Mouse (Mus musculus) megakaryocyte-erythroid progenitor cell, adult 5-6 weeks (primary cell): Measurements from ENCODE around the gene Zfp639. TPM values are rescaled to one million over a fixed set of nuclear protein-coding genes. Genes with fewer than 3 reads are reported as not detected.

ENCODE experiments used
- ATAC-seq: replicated peaks from 2 replicates; pipeline ENCODE4 v1.8.0; 2016; ENCODE audit warnings: mild to moderate bottlenecking, inconsistent platforms; ENCODE audit not compliant: severe bottlenecking, poor library complexity, low FRiP score, low TSS enrichment
- total RNA-seq, 2 experiments: library from RNA; stranded (forward) in 1 of 2; stranded (reverse) in 1 of 2; fragments of 200-1000, 215-1000 nt in 1 of 2; fragments of >200 nt in 1 of 2; fragmentation: Nextera tagmentation in 1 of 2; gene quantifications; 2 replicates each; pipeline ENCODE4 v1.2.3; 2014 to 2017

The Zfp639 gene
- total RNA-seq, 2 experiments from 2014 or later: 76.0 to 120 TPM

GRCm38 (mm10) chr3:32495856-32496710 lies 14.0 kb upstream of the Zfp639 start:
- no peak for ATAC-seq

- ATAC-seq: no peak
Measured at GRCm38 (mm10) chr3:32496711-32497070, 13.4 kb upstream of the Zfp639 start.

DNA sequence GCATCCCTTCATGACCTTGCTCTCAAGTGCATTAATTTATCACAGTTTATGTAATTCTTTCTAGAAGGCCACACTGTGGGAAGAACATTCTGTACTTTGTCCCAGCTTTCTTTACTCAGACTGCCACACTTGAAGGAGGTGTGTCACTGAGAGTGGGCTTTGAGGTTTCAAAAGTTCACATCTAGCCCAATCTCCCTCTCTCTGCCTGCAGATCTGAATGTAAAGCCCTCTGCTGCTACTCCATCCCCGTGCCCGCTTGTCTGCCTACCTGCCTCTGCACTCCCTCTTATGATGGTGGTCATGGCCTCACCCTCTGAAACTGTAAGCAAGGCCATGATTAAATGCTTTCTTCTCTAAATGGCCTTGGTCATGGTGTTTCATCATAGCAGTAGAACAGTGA lies 9.7 kb upstream of the Zfp639 start:
- no peak for ATAC-seq

GRCm38 (mm10) chr3:32505841-32506240 lies 4.2 kb upstream of the Zfp639 start:
- ATAC-seq: no peak

- no peak for ATAC-seq
Measured at GRCm38 (mm10) chr3:32506366-32507225, 3.5 kb upstream of the Zfp639 start.

DNA sequence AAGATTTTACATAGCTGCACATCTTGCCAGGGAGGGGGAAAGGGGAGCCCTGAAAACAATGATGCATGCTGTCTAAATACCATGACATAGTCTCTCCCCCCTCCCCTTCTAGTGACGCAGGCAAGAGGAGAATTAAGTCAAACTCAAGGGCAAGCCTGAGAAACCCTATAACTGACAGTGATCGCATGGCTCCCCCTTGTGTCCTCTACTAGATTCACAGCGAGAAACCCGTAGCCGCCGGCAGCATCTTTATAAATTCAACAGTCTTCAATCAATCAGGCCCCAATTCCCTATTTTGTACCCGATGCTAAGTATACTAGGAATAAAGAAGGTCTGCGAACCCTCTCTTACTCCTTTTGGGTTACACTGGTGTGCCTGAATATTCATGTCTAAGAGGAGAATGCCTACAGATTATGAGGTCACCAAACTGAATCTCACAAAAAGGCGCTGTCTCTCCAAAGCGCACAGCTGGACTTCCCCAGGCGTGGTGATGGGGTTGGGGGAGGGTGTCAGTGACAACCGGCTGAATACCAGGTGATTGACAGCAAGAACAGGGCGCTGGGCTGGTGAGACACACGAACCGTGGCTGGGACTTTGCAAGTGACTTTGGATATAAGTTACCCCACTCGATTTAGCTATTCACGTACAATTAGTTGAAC lies 1.3 kb upstream of the Zfp639 start:
- ATAC-seq: peak; percentile 29

GRCm38 (mm10) chr3:32510375-32511190 lies 524 bp downstream of the Zfp639 start:
- ATAC-seq: peak; percentile 72

GRCm38 (mm10) chr3:32511191-32511550 lies 1.1 kb downstream of the Zfp639 start:
- ATAC-seq: no peak

DNA sequence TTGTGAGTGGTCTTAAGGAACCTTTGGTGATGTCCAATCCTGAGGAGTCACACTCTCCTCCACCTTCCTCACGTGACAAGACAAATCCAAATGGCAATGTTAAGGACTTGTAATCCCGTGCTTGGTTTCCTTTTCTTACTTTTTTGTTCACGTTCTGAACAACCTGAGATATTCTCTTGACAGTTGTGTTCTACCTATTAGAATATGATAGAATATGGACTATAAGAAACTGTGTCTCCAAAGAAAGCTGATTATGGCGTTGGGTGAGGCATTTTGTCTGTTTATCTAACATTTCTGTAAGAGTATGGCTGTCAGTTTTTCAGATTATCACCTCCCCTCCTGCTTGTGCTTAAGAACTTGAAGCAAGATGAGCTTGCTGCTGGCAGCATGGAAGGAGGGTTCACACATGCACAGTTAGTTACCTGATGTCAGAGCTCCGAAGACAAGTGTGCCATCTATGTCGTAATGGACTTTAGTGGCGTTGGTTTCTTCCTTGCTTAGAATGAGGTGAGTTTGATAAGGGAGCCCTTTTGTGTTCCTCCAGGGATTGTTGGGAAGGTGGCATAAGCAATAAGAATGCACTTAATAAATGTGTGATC lies 2.7 kb downstream of the Zfp639 start:
- peak; percentile 20 for ATAC-seq

DNA sequence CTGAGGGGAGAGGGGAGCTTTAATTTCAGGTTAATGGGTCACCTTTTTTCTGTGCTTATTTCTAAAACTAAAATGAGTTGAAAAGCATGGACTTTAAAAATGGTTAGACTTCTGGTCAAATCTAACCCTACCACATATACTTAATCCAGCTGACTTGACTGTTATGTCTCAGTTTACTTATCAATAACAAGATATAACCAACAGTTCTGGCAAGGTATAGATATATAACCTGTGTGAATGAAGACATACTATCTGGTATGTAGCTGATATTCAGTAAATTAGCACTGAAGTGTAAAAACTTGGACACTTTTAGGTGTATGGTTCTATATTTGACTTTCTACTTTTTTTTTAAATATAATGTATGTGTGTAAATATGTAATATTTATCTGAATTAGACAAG lies 3.5 kb downstream of the Zfp639 start:
- no peak for ATAC-seq

GRCm38 (mm10) chr3:32527181-32527580 lies 17.1 kb downstream of the Zfp639 start:
- ATAC-seq: no peak

GRCm38 (mm10) chr3:32529303-32529898 lies 19.3 kb downstream of the Zfp639 start, which contains the start of gene Mfn1:
TSS of gene Mfn1 (plus strand) at chr3:32529465.
- ATAC-seq: peak; percentile 99

DNA sequence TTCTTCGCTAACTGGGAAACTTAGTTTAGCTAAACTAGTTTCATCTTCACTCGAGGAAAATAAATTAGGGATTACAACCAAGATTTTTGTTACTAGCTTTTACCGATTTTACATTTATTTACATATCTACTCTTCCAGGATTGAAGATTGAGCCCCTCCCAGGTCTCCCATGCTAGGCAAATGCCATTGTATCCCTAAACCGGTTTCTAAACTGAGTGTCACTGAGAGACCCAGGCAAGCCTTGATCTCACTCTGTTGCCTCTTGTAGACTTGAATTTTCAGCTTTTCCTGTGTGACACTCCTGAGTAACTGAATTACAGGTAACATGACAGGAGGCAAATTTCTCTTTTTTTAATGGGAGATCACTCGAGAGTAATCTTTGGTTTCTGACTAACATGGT lies 20.0 kb downstream of the Zfp639 start:
- ATAC-seq: no peak

GRCm38 (mm10) chr3:32535692-32536091 lies 25.6 kb downstream of the Zfp639 start:
- ATAC-seq: peak; percentile 84

- ATAC-seq: no peak
Measured at GRCm38 (mm10) chr3:32537556-32537955, 27.5 kb downstream of the Zfp639 start.

DNA sequence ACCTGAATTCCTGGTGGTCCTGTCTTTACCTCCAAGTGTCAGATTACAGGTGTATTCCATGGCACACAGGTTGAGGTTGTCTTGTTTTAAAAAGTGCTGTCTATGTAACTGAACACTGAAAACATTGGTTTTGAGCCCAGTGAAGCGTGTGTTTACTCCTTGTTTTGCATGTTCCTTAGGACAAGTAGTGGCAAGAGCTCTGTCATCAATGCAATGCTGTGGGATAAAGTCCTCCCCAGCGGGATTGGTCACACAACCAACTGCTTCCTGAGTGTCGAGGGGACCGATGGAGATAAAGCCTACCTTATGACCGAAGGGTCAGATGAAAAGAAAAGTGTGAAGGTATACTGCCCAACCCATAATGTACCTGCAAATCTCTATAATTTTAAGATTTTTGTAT lies 28.0 kb downstream of the Zfp639 start:
- no peak for ATAC-seq

- ATAC-seq: peak; percentile 83
Measured at GRCm38 (mm10) chr3:32553061-32553460, 43.0 kb downstream of the Zfp639 start.

DNA sequence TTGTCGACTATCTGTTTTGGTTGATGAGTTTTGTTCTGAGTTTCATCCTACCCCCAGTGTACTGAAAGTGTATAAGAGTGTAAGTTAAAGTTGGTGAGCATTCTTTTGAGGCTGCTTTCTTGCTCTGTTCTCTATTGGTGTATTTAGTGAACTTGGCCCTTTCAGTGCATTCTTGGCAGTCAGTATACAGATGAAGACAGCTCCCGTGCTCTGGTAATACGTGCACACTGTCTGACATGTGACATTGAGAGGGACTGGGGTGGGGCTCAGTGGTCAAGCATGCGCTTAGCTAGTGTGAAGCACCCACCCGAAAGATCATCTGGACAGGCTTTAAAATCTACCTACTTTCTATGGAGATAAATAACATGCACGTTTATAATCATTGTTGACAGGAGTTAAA lies 53.3 kb downstream of the Zfp639 start:
- ATAC-seq: no peak
